ENCODE assay signal across 23 mouse cellular contexts in genomic region chr14:29502667-29503066, GRCm38 (mm10).
DNase-seq lines count a peak whose midpoint lies in the region; ATAC-seq lines count a peak whose summit lies in the region.
"Had no signal": no experiment of that assay in that cellular context is flagged by ENCODE, and none has a peak within 500 bp of the region (broad histone marks: within the 10 kb centered on the region; RNA-seq: fewer than 3 reads in every experiment).

No protein-coding gene starts in this region.

- H3K4me3 ChIP-seq in kidney, embryonic 14.5 days (ENCODE audit: low read length) = no peak overlapping the region
- H3K4me3 ChIP-seq in neural tube, embryonic 13.5 days = no peak overlapping the region
- H3K4me3 ChIP-seq: heart, embryonic 10.5 days; hindbrain, embryonic 13.5 days; intestine, embryonic 15.5 days; kidney, embryonic 15.5 days; left cerebral cortex, adult 2 months had no signal

- no peak overlapping the region for H3K4me2 ChIP-seq in kidney, embryonic 14.5 days (replicated peaks; ENCODE audit: low read depth, low read length)
- H3K4me2 ChIP-seq in neural tube, embryonic 13.5 days = no peak overlapping the region
- H3K4me2 ChIP-seq: hindbrain, embryonic 13.5 days; intestine, embryonic 15.5 days; kidney, embryonic 15.5 days had no signal

- no peak overlapping the region for H3K27ac ChIP-seq in kidney, embryonic 14.5 days (ENCODE audit: low read depth, low read length)
- 0 out of 2 replicates have a peak overlapping the region, but pooled peaks have one; percentile 18 for H3K27ac ChIP-seq in neural tube, embryonic 13.5 days (replicated peaks)
- H3K27ac ChIP-seq: heart, embryonic 10.5 days; hindbrain, embryonic 13.5 days; intestine, embryonic 15.5 days; kidney, embryonic 15.5 days; left cerebral cortex, adult 2 months; stomach, postnatal 0 days had no signal

- H3K36me3 ChIP-seq in kidney, embryonic 14.5 days (ENCODE audit: control insufficient read depth, insufficient read depth, low read length) = no peaks in the 10 kb centered on the region
- no peaks in the 10 kb centered on the region for H3K36me3 ChIP-seq in neural tube, embryonic 13.5 days
- H3K36me3 ChIP-seq: heart, embryonic 10.5 days; hindbrain, embryonic 13.5 days; intestine, embryonic 15.5 days; kidney, embryonic 15.5 days had no signal

- H3K4me1 ChIP-seq in kidney, embryonic 14.5 days (ENCODE audit: control insufficient read depth, insufficient read depth, low read length) = 0 out of 2 replicates have a peak, but pooled peaks cover 3% of the 10 kb centered on the region
- H3K4me1 ChIP-seq in neural tube, embryonic 13.5 days (replicated peaks) = 0 out of 2 replicates have a peak, but pooled peaks cover 4% of the 10 kb centered on the region
- H3K4me1 ChIP-seq: heart, embryonic 10.5 days; intestine, embryonic 15.5 days had no signal

- no peak for ATAC-seq in cerebellum, adult (ENCODE audit: insufficient number of reproducible peaks, low FRiP score, low TSS enrichment)
- no peak for ATAC-seq in kidney, embryonic 14.5 days (ENCODE audit: low FRiP score, low TSS enrichment)
- ATAC-seq in neural tube, embryonic 13.5 days (ENCODE audit: low read depth) = 0 out of 2 replicates have a peak, but pooled peaks have one; percentile 27
- ATAC-seq: activated CD4-positive, CD25-positive, alpha-beta regulatory T cell, adult 4 months; CD4-positive, CD25-positive, alpha-beta regulatory T cell, adult 4 months; forebrain, embryonic 16.5 days; intestine, embryonic 15.5 days; lung, postnatal 0 days; Patski had no signal

- WGBS in kidney, embryonic 14.5 days = 73% methylated on average over 5 of the region's 5 CpGs
- WGBS in neural tube, embryonic 13.5 days = 67% methylated on average over 5 of the region's 5 CpGs

- H3K27me3 ChIP-seq in kidney, embryonic 14.5 days (ENCODE audit: control insufficient read depth, insufficient read depth, low read length) = no peaks in the 10 kb centered on the region
- H3K27me3 ChIP-seq in neural tube, embryonic 13.5 days = no peaks in the 10 kb centered on the region
- H3K27me3 ChIP-seq: hindbrain, embryonic 13.5 days; intestine, embryonic 15.5 days; kidney, embryonic 15.5 days had no signal

- no peaks in the 10 kb centered on the region for H3K9me3 ChIP-seq in kidney, embryonic 14.5 days (ENCODE audit: control insufficient read depth, low read length)
- no peaks in the 10 kb centered on the region for H3K9me3 ChIP-seq in neural tube, embryonic 13.5 days
- H3K9me3 ChIP-seq: heart, embryonic 10.5 days; hindbrain, embryonic 13.5 days; intestine, embryonic 15.5 days; kidney, embryonic 15.5 days had no signal

- peak; percentile 31 to 47 for DNase-seq in cerebellum, postnatal 14 days
- DNase-seq in kidney, adult 9 months = no peak
- no peak for DNase-seq in neural tube, embryonic 10.5 days (ENCODE audit: extremely low spot score, low spot score)
- no peak for DNase-seq in urinary bladder, adult 2 months (ENCODE audit: low spot score)
- DNase-seq: adrenal gland, postnatal 10 days; cerebellum, adult 18-20 months; kidney, postnatal 4 days; left cerebral cortex, postnatal 4 days; liver had no signal

- peak overlapping the region; percentile 0; the same call in 1 of the 2 replicates for H3K9ac ChIP-seq in kidney, embryonic 14.5 days (ENCODE audit: low read depth, low read length)
- no peak overlapping the region for H3K9ac ChIP-seq in neural tube, embryonic 13.5 days
- H3K9ac ChIP-seq: hindbrain, embryonic 13.5 days; intestine, embryonic 15.5 days; kidney, embryonic 15.5 days had no signal

Comparison
In these comparisons a context has a peak if more than half of its experiments do, and no peak if none do; other contexts are left out.
1. DNase-seq: peak in cerebellum, postnatal 14 days (2 of 2); none in kidney, adult 9 months (single experiment), neural tube, embryonic 10.5 days (single experiment) and urinary bladder, adult 2 months (single experiment).